Mouse (Mus musculus) testis, postnatal 10 days (tissue): ENCODE results near the gene Taf3.

Experiments used
- DNase-seq: peaks from one replicate; pipeline ENCODE4 v3.0.0; 2021; ENCODE audit warnings: low spot score

The Taf3 gene

DNA sequence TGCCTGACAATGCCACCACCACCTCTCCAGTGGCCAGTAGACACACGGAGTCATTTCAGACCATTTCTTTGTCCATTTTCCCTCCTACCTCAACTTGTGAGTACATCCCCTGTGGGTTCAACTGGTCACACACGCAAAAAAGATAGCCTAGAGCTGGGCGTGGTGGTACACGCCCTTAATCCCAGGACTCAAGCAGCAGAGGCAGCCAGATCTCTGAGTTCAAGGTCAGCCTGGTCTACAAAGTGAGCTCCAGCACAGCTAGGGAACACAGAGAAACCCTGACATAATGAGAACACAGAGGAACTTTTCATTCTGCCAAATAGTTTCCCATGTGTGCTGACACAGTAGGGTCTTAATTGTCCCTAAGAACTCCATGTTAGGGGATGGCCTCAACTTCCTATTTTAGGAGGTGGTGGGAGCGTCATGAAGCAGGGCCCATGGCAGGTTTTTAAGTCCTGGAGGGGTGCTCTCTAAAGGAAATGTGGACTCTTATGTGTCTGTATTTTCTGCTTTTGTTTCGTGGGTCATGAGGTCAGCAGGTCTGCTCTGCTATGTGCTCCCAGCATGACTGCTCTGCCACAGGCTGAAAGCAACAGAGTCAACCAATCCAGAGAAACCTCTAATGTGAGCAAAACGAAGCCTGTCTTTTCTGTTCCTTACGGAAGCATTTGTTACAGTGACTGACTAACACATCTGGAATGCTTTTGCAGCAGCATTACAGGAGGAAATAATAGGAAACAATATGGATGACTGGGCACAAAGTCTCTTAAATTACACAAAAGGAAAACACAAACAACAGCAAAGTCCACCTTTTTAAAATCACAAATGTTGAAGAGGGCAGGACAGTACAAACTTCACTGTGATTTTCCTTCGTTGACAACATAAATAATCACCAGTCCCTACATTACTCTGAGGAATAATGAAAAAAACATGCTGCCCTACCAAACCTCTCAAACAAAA, 92.5 kb downstream of the Taf3 start:
- no peak for DNase-seq

GRCm38 (mm10) chr2:9946739-9947138, 101.7 kb downstream of the Taf3 start:
- no peak for DNase-seq

DNA sequence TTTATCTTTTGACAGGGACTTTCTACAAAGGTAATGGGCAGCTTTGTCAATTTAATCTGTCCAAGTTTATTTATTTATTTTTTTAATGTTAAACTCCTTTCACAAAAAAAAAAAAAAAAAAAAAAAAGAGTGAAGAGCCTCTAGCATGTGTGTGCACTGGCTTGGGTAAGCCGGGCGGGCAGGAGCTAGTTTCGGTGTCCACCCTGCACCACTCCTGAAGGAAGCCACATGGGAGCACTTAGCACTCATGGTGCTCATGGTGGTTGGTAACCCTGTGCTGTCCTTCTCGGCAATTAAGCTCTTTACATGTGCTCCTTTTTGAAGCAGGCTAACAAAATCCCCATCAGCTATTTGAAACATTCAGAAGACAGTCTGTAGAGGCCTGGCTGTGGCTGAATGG, 102.8 kb downstream of the Taf3 start:
- no peak for DNase-seq

DNA sequence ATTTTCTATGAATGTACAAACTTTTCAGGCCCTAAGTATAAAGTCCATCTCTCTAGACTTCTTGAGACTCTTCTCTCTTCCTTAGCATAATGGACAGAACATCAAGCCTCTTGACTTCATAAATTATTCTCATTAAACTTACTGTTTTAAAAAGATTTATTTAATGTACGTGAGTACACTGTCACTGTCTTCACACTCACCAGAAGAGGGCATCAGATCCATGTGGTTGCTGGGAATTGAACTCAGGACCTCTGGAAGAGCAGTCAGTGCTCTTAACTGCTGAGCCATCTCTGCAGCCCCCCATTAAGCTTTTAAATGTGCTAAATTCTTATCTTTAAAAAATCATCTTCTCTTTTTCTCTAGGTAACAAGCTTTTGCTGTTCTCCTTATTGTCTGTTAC, 105.4 kb downstream of the Taf3 start:
- DNase-seq, result no peak

DNA sequence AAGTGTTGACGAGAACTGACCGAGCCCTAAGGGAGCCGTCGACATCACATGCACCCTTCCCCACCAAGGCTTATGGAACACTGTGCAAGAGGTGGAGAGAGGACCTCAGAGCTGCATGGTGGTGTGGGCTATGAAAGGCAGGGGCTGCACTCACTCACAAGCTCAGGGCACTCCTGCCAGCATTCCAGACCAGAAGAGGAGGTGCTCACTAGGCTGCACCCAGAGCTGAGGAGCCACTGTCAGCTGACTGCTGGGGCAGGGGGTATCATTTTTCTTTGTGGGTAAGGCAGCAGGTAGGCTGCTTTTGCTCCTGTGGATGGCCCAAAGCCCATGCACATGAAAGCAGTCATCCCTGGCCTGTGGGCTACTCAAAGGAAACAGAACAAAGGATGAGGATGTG, 109.1 kb downstream of the Taf3 start:
- no peak for DNase-seq

DNA sequence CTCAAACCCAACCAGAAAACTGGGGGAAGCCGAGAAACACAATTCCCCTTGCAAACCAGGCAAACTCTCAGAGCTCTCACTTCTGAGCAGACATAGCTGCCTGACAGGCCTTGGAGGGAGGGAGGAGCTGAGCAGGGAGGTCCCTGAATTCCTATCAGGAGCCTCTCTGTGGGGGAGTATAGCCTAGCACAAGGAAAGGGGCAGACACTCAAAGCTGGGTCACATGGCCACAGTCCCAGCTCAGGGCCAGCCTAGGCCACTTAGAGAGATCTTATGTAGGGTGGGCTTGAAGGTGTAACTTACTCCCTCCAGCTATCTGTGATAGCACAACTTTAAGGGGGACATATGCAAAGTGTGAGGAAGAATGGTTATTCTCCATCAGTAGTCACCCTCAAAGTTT, 112.4 kb downstream of the Taf3 start:
- DNase-seq, result no peak

GRCm38 (mm10) chr2:9926905-9927283, 121.5 kb downstream of the Taf3 start:
- no peak for DNase-seq

- no peak for DNase-seq
Observed at GRCm38 (mm10) chr2:9926194-9926904, 122.0 kb downstream of the Taf3 start.

- no peak for DNase-seq
Observed at GRCm38 (mm10) chr2:9918691-9919471, 129.5 kb downstream of the Taf3 start.

DNA sequence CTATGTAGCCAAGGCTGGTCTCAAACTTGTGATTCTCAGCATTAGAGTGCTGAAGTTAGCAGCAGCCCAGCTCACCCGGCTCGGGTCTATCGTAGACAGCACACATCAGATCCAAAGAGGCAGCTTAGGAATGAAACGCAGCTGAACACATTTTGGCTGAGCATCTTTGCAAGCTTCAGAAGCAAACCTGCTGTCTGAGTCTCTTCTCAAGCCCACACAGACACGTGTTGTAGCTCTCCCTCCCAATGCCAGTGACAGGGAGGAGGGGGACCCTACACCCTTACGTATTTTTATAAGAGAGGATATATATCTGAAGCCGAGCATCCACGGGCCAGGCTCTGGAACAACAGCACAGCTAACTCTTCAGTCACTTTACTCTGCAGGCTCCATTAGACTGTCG, 130.8 kb downstream of the Taf3 start:
- no peak for DNase-seq

DNA sequence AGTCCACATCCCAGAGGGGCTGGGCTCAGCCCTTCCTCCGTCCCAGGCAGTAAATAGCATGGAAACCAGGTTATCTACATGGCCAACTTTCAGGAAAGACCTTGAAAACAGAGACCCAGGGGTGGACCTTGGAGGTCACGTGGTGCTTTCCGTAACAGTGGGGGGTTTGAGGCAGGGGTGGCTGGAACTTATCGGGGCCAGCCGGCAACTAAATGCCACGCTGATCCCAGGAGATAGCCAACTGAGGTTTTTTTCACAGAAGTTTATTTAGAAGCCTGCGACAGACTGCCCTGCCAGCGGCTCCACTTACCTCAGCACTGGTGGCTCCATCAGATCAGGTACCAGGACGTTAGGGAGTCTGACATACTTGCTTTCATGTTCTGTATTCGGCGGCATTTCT, 142.4 kb downstream of the Taf3 start:
- DNase-seq, result no peak

DNA sequence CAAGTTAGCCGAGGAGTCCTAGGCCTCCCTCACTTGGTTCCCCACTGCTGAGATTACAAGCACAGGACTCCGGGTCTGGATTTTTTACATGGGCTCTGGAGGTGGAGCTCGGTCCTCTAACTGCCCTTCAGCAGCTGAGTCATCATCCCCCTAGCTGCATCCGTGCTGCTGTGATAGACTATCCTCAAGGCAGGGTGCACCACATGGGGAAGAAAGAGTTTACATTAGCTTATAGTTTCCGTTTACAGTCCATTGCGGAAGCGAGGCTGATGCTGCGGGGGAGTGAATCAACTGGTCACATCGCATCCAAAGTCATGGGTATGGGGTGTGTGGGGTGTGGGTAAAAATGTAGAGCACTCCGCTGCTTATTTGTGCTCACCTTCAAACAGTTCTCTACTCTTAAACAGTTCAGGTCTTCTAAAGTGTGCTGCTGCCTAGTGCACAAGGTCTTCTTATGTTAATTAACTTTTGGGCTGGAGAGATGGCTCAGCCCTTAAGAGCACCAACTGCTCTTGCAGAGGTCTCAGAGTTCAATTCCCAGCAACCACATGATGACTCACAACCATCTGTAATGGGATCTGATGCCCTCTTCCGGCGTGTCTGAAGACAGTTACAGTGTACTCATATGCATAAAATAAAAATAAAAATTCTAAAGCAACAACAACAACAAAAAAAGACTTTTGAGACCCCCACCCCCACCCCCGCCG, 144.4 kb downstream of the Taf3 start:
- DNase-seq, result no peak

GRCm38 (mm10) chr2:9897846-9898245, 150.6 kb downstream of the Taf3 start:
- no peak for DNase-seq

DNA sequence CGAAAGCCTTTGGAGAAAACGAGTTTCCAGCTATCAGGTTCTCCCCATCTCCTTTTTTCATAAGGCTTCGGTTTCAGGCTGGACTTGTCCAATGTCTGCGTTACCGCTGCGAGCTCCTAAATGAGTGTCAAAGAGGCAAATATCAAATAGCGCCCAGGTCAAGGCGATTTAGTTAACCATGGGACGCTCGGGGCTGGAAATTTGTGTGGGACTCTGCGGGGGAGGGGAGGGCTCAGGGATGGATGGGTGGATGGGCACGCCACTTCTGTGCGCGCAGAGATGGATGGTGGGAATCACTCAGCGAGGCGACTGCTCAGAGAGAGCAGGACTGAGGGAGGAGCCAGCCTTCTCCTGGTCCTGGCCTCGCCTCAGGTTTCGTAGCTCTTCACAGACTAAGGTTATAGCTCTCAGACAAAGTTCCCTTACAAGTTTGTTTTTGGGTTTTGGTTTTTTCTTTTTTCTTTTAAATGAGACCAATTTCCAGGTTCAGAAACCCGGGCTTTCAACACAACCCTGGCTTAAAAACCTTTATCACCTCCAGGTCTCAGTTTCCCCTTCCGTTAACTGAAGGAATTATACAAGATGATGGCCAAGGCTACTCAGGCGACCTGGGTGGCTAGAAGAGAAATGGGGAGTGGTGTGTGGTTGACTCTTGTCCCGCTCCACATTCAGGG, 152.2 kb downstream of the Taf3 start:
- DNase-seq, result no peak

- no peak for DNase-seq
Observed at GRCm38 (mm10) chr2:9894836-9895593, 153.4 kb downstream of the Taf3 start.

- no peak for DNase-seq
Observed at GRCm38 (mm10) chr2:9893272-9893953, 155.0 kb downstream of the Taf3 start.

- no peak for DNase-seq
Observed at GRCm38 (mm10) chr2:9892541-9892940, 155.9 kb downstream of the Taf3 start.

- DNase-seq, result no peak
Observed at GRCm38 (mm10) chr2:9890906-9891305, 157.5 kb downstream of the Taf3 start.

- DNase-seq, result no peak
Observed at GRCm38 (mm10) chr2:9890251-9890650, 158.1 kb downstream of the Taf3 start.

- DNase-seq, result no peak
Observed at GRCm38 (mm10) chr2:9889651-9890183, 158.7 kb downstream of the Taf3 start, which contains the start of gene Gata3. Gene Gata3, minus strand, starts transcription at chr2:9890034.
